Mouse (Mus musculus) splenic B cell, adult 2 months (primary cell): ENCODE results near the gene Dlgap1.

Source experiments
- DNase-seq: peaks from one replicate; pipeline ENCODE4 v3.0.0-alpha.2; 2011; ENCODE audit warnings: low read depth, low spot score
- H3K27me3 ChIP-seq: 2 replicates; pipeline ENCODE4 v1.6.1; 2012; ENCODE audit warnings: mild to moderate bottlenecking, low read length, moderate library complexity, mixed read lengths; ENCODE audit not compliant: control insufficient read depth, poor library complexity, insufficient read depth, severe bottlenecking
- H3K36me3 ChIP-seq: 2 replicates; pipeline ENCODE4 v1.6.1; 2012; ENCODE audit warnings: mild to moderate bottlenecking, low read length, moderate library complexity, mixed read lengths; ENCODE audit not compliant: control insufficient read depth, poor library complexity, insufficient read depth, severe bottlenecking

Gene Dlgap1

GRCm38 (mm10) chr17:70870581-70870980 is 901.7 kb downstream of the Dlgap1 start:
- no peak for DNase-seq

More at GRCm38 (mm10) chr17:70870581-70870980, 901.7 kb downstream of the Dlgap1 start:
- Histone ChIP-seq H3K27me3 (no peaks in the 10 kb centered on the region), H3K36me3 (no peaks in the 10 kb centered on the region)
